Mouse (Mus musculus): ENCODE data around the gene Mpzl3. TPM values are rescaled to one million over a fixed set of nuclear protein-coding genes. Genes with fewer than 3 reads are reported as not detected.
"Not testable (repeated sequence)": the region's sequence is repeated elsewhere in the genome, so short reads cannot be mapped to it uniquely, and the experiment has no call there.

Mpzl3 gene
- polyA plus RNA-seq, 1 experiment from 2014 or later: 1.3 TPM

DNA sequence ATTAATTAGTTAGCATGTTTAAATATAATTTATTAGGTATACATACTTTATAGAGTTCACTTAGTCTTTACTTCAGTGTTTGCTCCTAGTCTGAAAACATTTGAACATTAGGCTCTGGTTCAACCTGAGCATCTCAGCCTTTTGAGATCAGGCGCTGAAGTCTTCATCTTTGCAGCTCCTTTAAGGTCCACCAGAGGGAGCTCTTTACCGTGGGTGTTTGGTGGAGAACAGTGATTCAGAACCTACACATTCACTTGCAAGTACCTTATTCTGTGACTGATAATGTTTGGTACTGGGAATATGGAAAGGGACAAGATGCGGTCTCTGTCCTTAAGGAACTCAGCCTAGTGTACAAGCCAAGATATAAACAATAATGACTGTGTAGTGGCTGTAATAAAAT is 32.2 kb upstream of the Mpzl3 start:
- peak; percentile 82 for DNase-seq (ENCODE audit: low spot score)
- H3K4me1 ChIP-seq (ENCODE audit: control insufficient read depth, insufficient read depth, low read length): no peaks in the 10 kb centered on the region
- WGBS: 12% methylated on average over 3 of the region's 3 CpGs

GRCm38 (mm10) chr9:45023638-45024037 is 31.3 kb upstream of the Mpzl3 start:
- H3K4me2 ChIP-seq (ENCODE audit: low read length): no peak overlapping the region
- H3K27me3 ChIP-seq (replicated peaks; ENCODE audit: control insufficient read depth, insufficient read depth, low read length): 0 out of 2 replicates have a peak, but pooled peaks cover 3% of the 10 kb centered on the region
- no peak overlapping the region for H3K9ac ChIP-seq (ENCODE audit: low read length)
- ATAC-seq (no peak), DNase-seq (ENCODE audit: low spot score) (no peak)
- no peak overlapping the region for H3K27ac ChIP-seq (ENCODE audit: low read depth, low read length)
- WGBS: 61% methylated on average over 3 of the region's 3 CpGs
- no peaks in the 10 kb centered on the region for H3K4me1 ChIP-seq (ENCODE audit: control insufficient read depth, insufficient read depth, low read length)
- no peak overlapping the region for H3K4me3 ChIP-seq (ENCODE audit: low read depth, low read length)
- no peaks in the 10 kb centered on the region for H3K36me3 ChIP-seq (ENCODE audit: control insufficient read depth, insufficient read depth, low read length)
- H3K9me3 ChIP-seq (replicated peaks; ENCODE audit: control insufficient read depth, low read length): no peaks in the 10 kb centered on the region

More for the DNA sequence above, 32.2 kb upstream of the Mpzl3 start:
- H3K9ac ChIP-seq (ENCODE audit: low read length): no peak overlapping the region
- no peak overlapping the region for H3K27ac ChIP-seq (ENCODE audit: low read depth, low read length)
- H3K4me3 ChIP-seq (ENCODE audit: low read depth, low read length): no peak overlapping the region
- H3K9me3 ChIP-seq (replicated peaks; ENCODE audit: control insufficient read depth, low read length): no peaks in the 10 kb centered on the region
- 0 out of 2 replicates have a peak, but pooled peaks cover 3% of the 10 kb centered on the region for H3K27me3 ChIP-seq (replicated peaks; ENCODE audit: control insufficient read depth, insufficient read depth, low read length)
- no peak for ATAC-seq
- no peaks in the 10 kb centered on the region for H3K36me3 ChIP-seq (ENCODE audit: control insufficient read depth, insufficient read depth, low read length)
- H3K4me2 ChIP-seq (ENCODE audit: low read length): no peak overlapping the region

DNA sequence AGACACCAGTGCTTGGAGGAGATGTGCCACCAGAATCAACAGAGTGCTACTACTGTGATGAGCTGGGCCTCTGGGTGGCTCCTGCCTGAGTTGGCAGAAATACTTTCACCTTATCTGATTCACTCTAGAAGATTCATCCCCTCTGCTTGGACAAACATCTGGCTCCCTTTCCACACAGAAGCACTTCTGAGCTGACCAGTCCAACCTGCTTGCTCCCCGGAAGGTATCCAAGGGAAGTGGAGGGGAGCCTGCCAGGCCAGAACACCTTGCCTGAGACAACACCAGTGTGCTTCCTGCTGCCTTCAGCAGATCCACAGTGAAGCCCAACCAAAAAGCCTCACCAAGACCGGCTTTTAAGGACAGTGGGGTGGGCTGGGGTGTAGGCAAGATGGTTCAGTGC is 30.8 kb upstream of the Mpzl3 start:
- Histone ChIP-seq H3K4me1 (ENCODE audit: control insufficient read depth, insufficient read depth, low read length) (no peaks in the 10 kb centered on the region), H3K4me2 (ENCODE audit: low read length) (no peak overlapping the region), H3K36me3 (ENCODE audit: control insufficient read depth, insufficient read depth, low read length) (no peaks in the 10 kb centered on the region), H3K27ac (ENCODE audit: low read depth, low read length) (no peak overlapping the region), H3K9ac (ENCODE audit: low read length) (no peak overlapping the region), H3K27me3 (replicated peaks; ENCODE audit: control insufficient read depth, insufficient read depth, low read length) (0 out of 2 replicates have a peak, but pooled peaks cover 3% of the 10 kb centered on the region), H3K9me3 (replicated peaks; ENCODE audit: control insufficient read depth, low read length) (no peaks in the 10 kb centered on the region), H3K4me3 (ENCODE audit: low read depth, low read length) (no peak overlapping the region)
- no peak for ATAC-seq
- WGBS: 85% methylated on average over 2 of the region's 2 CpGs
- DNase-seq (ENCODE audit: low spot score): no peak

DNA sequence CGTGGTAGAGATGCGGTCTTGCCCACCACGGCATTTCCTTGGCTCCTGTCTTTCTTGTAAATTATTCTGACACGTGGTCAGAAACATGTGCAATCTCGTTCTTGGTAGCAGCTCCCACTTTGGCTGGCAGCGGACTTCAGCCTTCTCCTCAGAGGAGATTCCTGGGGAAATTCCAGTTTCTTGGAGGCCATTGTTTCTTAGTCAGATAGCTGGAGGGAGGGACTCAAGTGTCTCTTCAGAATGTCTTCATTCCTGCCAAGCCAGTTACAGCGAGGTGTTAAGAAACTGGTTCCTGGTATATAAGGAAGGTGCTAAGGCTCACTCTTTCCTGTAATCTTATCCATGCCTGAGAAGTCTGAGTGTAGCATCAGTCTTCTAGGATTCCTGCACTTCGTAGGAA is 27.6 kb upstream of the Mpzl3 start:
- 76% methylated on average over 8 of the region's 8 CpGs for WGBS
- H3K27ac ChIP-seq (ENCODE audit: low read depth, low read length): no peak overlapping the region
- ATAC-seq: no peak

GRCm38 (mm10) chr9:45030341-45030740 is 24.6 kb upstream of the Mpzl3 start:
- H3K36me3 ChIP-seq (ENCODE audit: control insufficient read depth, insufficient read depth, low read length): no peaks in the 10 kb centered on the region
- 75% methylated on average over 6 of the region's 6 CpGs for WGBS
- no peak for ATAC-seq
- H3K4me3 ChIP-seq (ENCODE audit: low read depth, low read length): no peak overlapping the region
- H3K9ac ChIP-seq (ENCODE audit: low read length): no peak overlapping the region
- H3K4me2 ChIP-seq (ENCODE audit: low read length): no peak overlapping the region
- H3K27me3 ChIP-seq (replicated peaks; ENCODE audit: control insufficient read depth, insufficient read depth, low read length): 0 out of 2 replicates have a peak, but pooled peaks cover 3% of the 10 kb centered on the region
- no peaks in the 10 kb centered on the region for H3K9me3 ChIP-seq (replicated peaks; ENCODE audit: control insufficient read depth, low read length)
- no peak overlapping the region for H3K27ac ChIP-seq (ENCODE audit: low read depth, low read length)
- no peak for DNase-seq (ENCODE audit: low spot score)
- no peaks in the 10 kb centered on the region for H3K4me1 ChIP-seq (ENCODE audit: control insufficient read depth, insufficient read depth, low read length)

More for the DNA sequence above, 27.6 kb upstream of the Mpzl3 start:
- Histone ChIP-seq H3K27me3 (replicated peaks; ENCODE audit: control insufficient read depth, insufficient read depth, low read length) (0 out of 2 replicates have a peak, but pooled peaks cover 3% of the 10 kb centered on the region), H3K9me3 (replicated peaks; ENCODE audit: control insufficient read depth, low read length) (no peaks in the 10 kb centered on the region), H3K36me3 (ENCODE audit: control insufficient read depth, insufficient read depth, low read length) (no peaks in the 10 kb centered on the region), H3K4me1 (ENCODE audit: control insufficient read depth, insufficient read depth, low read length) (no peaks in the 10 kb centered on the region), H3K4me3 (ENCODE audit: low read depth, low read length) (no peak overlapping the region), H3K9ac (ENCODE audit: low read length) (no peak overlapping the region), H3K4me2 (ENCODE audit: low read length) (no peak overlapping the region)
- DNase-seq (ENCODE audit: low spot score): no peak

GRCm38 (mm10) chr9:45032261-45032660 is 22.7 kb upstream of the Mpzl3 start:
- WGBS: 75% methylated on average over 2 of the region's 2 CpGs
- no peak for ATAC-seq

DNA sequence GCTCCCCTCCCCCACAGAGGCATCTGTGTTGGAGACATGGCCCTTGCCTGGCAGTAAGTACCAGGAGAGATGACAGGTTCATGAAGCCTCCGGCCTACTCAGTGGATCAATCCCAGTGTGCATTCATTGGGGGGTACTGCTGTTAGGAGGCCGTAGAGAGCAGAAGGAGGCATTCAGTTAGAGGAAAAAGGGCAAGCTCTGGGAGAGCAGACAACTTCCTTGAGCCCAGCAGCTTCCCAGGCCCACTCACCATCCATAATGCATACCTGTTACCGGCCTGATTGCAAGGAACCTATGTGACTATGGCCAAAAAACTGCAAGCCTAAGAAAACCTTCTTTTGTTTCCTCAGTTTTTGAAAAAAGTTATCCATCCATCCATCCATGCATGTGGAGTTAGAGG is 20.5 kb upstream of the Mpzl3 start:
- Histone ChIP-seq H3K27me3 (replicated peaks; ENCODE audit: control insufficient read depth, insufficient read depth, low read length) (peaks cover 4% of the 10 kb centered on the region), H3K4me3 (ENCODE audit: low read depth, low read length) (no peak overlapping the region), H3K9ac (ENCODE audit: low read length) (no peak overlapping the region), H3K4me1 (ENCODE audit: control insufficient read depth, insufficient read depth, low read length) (no peaks in the 10 kb centered on the region), H3K36me3 (ENCODE audit: control insufficient read depth, insufficient read depth, low read length) (no peaks in the 10 kb centered on the region), H3K9me3 (replicated peaks; ENCODE audit: control insufficient read depth, low read length) (no peaks in the 10 kb centered on the region), H3K4me2 (ENCODE audit: low read length) (no peak overlapping the region), H3K27ac (ENCODE audit: low read depth, low read length) (no peak overlapping the region)
- WGBS: 78% methylated on average over 3 of the region's 3 CpGs
- no peak for ATAC-seq
- DNase-seq (ENCODE audit: low spot score): no peak

More at GRCm38 (mm10) chr9:45032261-45032660, 22.7 kb upstream of the Mpzl3 start:
- Histone ChIP-seq H3K9me3 (replicated peaks; ENCODE audit: control insufficient read depth, low read length) (no peaks in the 10 kb centered on the region), H3K9ac (ENCODE audit: low read length) (no peak overlapping the region), H3K4me2 (ENCODE audit: low read length) (no peak overlapping the region), H3K4me3 (ENCODE audit: low read depth, low read length) (no peak overlapping the region), H3K27me3 (replicated peaks; ENCODE audit: control insufficient read depth, insufficient read depth, low read length) (0 out of 2 replicates have a peak, but pooled peaks cover 3% of the 10 kb centered on the region), H3K4me1 (ENCODE audit: control insufficient read depth, insufficient read depth, low read length) (no peaks in the 10 kb centered on the region), H3K27ac (ENCODE audit: low read depth, low read length) (no peak overlapping the region), H3K36me3 (ENCODE audit: control insufficient read depth, insufficient read depth, low read length) (no peaks in the 10 kb centered on the region)
- DNase-seq (ENCODE audit: low spot score): no peak

- not testable (repeated sequence) for DNase-seq (ENCODE audit: low spot score); H3K36me3 ChIP-seq (ENCODE audit: control insufficient read depth, insufficient read depth, low read length); H3K9ac ChIP-seq (ENCODE audit: low read length); H3K9me3 ChIP-seq (replicated peaks; ENCODE audit: control insufficient read depth, low read length); H3K4me1 ChIP-seq (ENCODE audit: control insufficient read depth, insufficient read depth, low read length); H3K4me3 ChIP-seq (ENCODE audit: low read depth, low read length); H3K4me2 ChIP-seq (ENCODE audit: low read length); H3K27ac ChIP-seq (ENCODE audit: low read depth, low read length); ATAC-seq
- H3K27me3 ChIP-seq (replicated peaks; ENCODE audit: control insufficient read depth, insufficient read depth, low read length): peaks cover 31% of the 10 kb centered on the region
- WGBS: 91% methylated on average over 1 of the region's 1 CpGs
Measured at GRCm38 (mm10) chr9:45037803-45038202, 17.2 kb upstream of the Mpzl3 start.

GRCm38 (mm10) chr9:45039499-45039898 is 15.5 kb upstream of the Mpzl3 start, which contains the start of gene Mpzl2:
Gene Mpzl2, plus strand, starts transcription at chr9:45039799.
- Histone ChIP-seq H3K27ac (ENCODE audit: low read depth, low read length) (no peak within 1 kb of the TSS), H3K4me2 (ENCODE audit: low read length) (no peak within 1 kb of the TSS), H3K36me3 (ENCODE audit: control insufficient read depth, insufficient read depth, low read length) (no peaks in the 10 kb centered on the region), H3K9me3 (replicated peaks; ENCODE audit: control insufficient read depth, low read length) (no peaks in the 10 kb centered on the region), H3K9ac (ENCODE audit: low read length) (no peak within 1 kb of the TSS), H3K4me3 (ENCODE audit: low read depth, low read length) (no peak within 1 kb of the TSS), H3K4me1 (ENCODE audit: control insufficient read depth, insufficient read depth, low read length) (no peaks in the 10 kb centered on the region), H3K27me3 (replicated peaks; ENCODE audit: control insufficient read depth, insufficient read depth, low read length) (peaks cover 48% of the 10 kb centered on the region)
- no peak for DNase-seq (ENCODE audit: low spot score)
- 60% methylated on average over 5 of the region's 5 CpGs for WGBS
- no peak for ATAC-seq

All from forebrain, embryonic 14.5 days (tissue).